Mouse (Mus musculus) embryonic facial prominence, embryonic 10.5 days (tissue): ENCODE measurements around the gene Ccdc88b. TPM values are rescaled to one million over a fixed set of nuclear protein-coding genes. Genes with fewer than 3 reads are reported as not detected.
"Not testable (repeated sequence)": the region's sequence is repeated elsewhere in the genome, so short reads cannot be mapped to it uniquely, and the experiment has no call there.

Source experiments
- DNase-seq: peaks from one replicate; pipeline ENCODE4 v3.0.0-alpha.2; 2017; ENCODE audit warnings: low spot score
- H3K27ac ChIP-seq: fragments of 300-500 bp; sonication (generic); replicated peaks from 2 replicates; pipeline ENCODE4 v1.5.1; 2016; ENCODE audit warnings: mild to moderate bottlenecking
- H3K27me3 ChIP-seq: fragments of 300-500 bp; sonication (generic); replicated peaks from 2 replicates; pipeline ENCODE4 v1.6.1; 2016; ENCODE audit warnings: low read depth, mild to moderate bottlenecking; ENCODE audit not compliant: poor library complexity, severe bottlenecking
- H3K36me3 ChIP-seq: fragments of 300-500 bp; sonication (generic); replicated peaks from 2 replicates; pipeline ENCODE4 v1.6.1; 2016; ENCODE audit warnings: mild to moderate bottlenecking, moderate library complexity
- H3K4me1 ChIP-seq: fragments of 300-500 bp; sonication (generic); 2 replicates; pipeline ENCODE4 v1.6.1; 2016
- H3K4me3 ChIP-seq: fragments of 300-500 bp; sonication (generic); 2 replicates; pipeline ENCODE4 v1.5.1; 2016; ENCODE audit warnings: mild to moderate bottlenecking, moderate library complexity
- H3K9me3 ChIP-seq: fragments of 300-500 bp; sonication (generic); 2 replicates; pipeline ENCODE4 v1.6.1; 2016; ENCODE audit warnings: mild to moderate bottlenecking
- WGBS: fragments of 180-500 bp; shearing (Covaris S2); methylation state at CpG from one replicate; pipeline ENCODE4 v1.1.7; 2016; 5-methylcytosine and 5-hydroxymethylcytosine counted together
- polyA plus RNA-seq: library from polyadenylated mRNA; unstranded; fragments of >200 nt; fragmentation: Nextera tagmentation; extraction: Ambion mirVana; gene quantifications from 2 replicates; pipeline ENCODE4 v1.2.1, GENCODE M21; 2016

Gene Ccdc88b
- polyA plus RNA-seq, result 0.62 and 0.67 TPM in 2 replicates

- DNase-seq, result no peak
- Histone ChIP-seq H3K9me3 (no peaks in the 10 kb centered on the region), H3K4me3 (no peak within 1 kb of the TSS), H3K4me1 (peaks cover 29% of the 10 kb centered on the region), H3K27me3 (peaks cover 39% of the 10 kb centered on the region), H3K36me3 (no peaks in the 10 kb centered on the region), H3K27ac (no peak within 1 kb of the TSS)
- WGBS, result 78% methylated on average over 7 of the region's 7 CpGs
Measured at GRCm38 (mm10) chr19:6858031-6858430, at the start of gene Ccdc88b. Gene Ccdc88b, minus strand, starts transcription at chr19:6858211.

GRCm38 (mm10) chr19:6907094-6907493 lies 49.1 kb upstream of the Ccdc88b start:
- no peaks in the 10 kb centered on the region for H3K9me3 ChIP-seq
- DNase-seq, result no peak
- H3K27ac ChIP-seq, result no peak overlapping the region
- H3K4me3 ChIP-seq, result no peak overlapping the region
- H3K27me3 ChIP-seq, result no peaks in the 10 kb centered on the region
- peaks cover 50% of the 10 kb centered on the region for H3K36me3 ChIP-seq
- 93% methylated on average over 8 of the region's 8 CpGs for WGBS
- peaks cover 36% of the 10 kb centered on the region for H3K4me1 ChIP-seq

- 86% methylated on average over 3 of the region's 3 CpGs for WGBS
- no peak for DNase-seq
- Histone ChIP-seq H3K4me3 (no peak overlapping the region), H3K36me3 (peaks cover 42% of the 10 kb centered on the region), H3K27me3 (no peaks in the 10 kb centered on the region), H3K27ac (no peak overlapping the region), H3K4me1 (peaks cover 29% of the 10 kb centered on the region), H3K9me3 (no peaks in the 10 kb centered on the region)
Measured at GRCm38 (mm10) chr19:6906199-6906598, 48.2 kb upstream of the Ccdc88b start.

GRCm38 (mm10) chr19:6905498-6906159 lies 47.6 kb upstream of the Ccdc88b start:
- H3K27ac ChIP-seq, result no peak overlapping the region
- no peaks in the 10 kb centered on the region for H3K9me3 ChIP-seq
- peaks cover 25% of the 10 kb centered on the region for H3K4me1 ChIP-seq
- 90% methylated on average over 11 of the region's 11 CpGs for WGBS
- H3K36me3 ChIP-seq, result peaks cover 38% of the 10 kb centered on the region
- no peaks in the 10 kb centered on the region for H3K27me3 ChIP-seq
- DNase-seq, result no peak
- H3K4me3 ChIP-seq, result no peak overlapping the region

GRCm38 (mm10) chr19:6904846-6905245 lies 46.8 kb upstream of the Ccdc88b start:
- Histone ChIP-seq H3K36me3 (peaks cover 38% of the 10 kb centered on the region), H3K27ac (no peak overlapping the region), H3K4me3 (no peak overlapping the region), H3K4me1 (peaks cover 25% of the 10 kb centered on the region), H3K27me3 (no peaks in the 10 kb centered on the region), H3K9me3 (peaks cover 2% of the 10 kb centered on the region; the same call in 1 of the 2 replicates)
- 76% methylated on average over 2 of the region's 2 CpGs for WGBS
- no peak for DNase-seq

- DNase-seq, result no peak
- H3K27ac ChIP-seq, result no peak overlapping the region
- no peak overlapping the region for H3K4me3 ChIP-seq
- WGBS, result 100% methylated on average over 1 of the region's 1 CpGs
- H3K9me3 ChIP-seq, result peaks cover 2% of the 10 kb centered on the region; the same call in 1 of the 2 replicates
- no peaks in the 10 kb centered on the region for H3K27me3 ChIP-seq
- peaks cover 10% of the 10 kb centered on the region for H3K4me1 ChIP-seq
- peaks cover 38% of the 10 kb centered on the region for H3K36me3 ChIP-seq
Measured at GRCm38 (mm10) chr19:6903031-6903430, 45.0 kb upstream of the Ccdc88b start.

- DNase-seq, result no peak
- H3K27me3 ChIP-seq, result no peaks in the 10 kb centered on the region
- 85% methylated on average over 4 of the region's 4 CpGs for WGBS
- H3K4me1 ChIP-seq, result no peaks in the 10 kb centered on the region
- H3K9me3 ChIP-seq, result peaks cover 9% of the 10 kb centered on the region
- H3K27ac ChIP-seq, result no peak overlapping the region
- H3K4me3 ChIP-seq, result no peak overlapping the region
- peaks cover 9% of the 10 kb centered on the region for H3K36me3 ChIP-seq
Measured at GRCm38 (mm10) chr19:6899641-6900040, 41.6 kb upstream of the Ccdc88b start.

GRCm38 (mm10) chr19:6895608-6896305 lies 37.7 kb upstream of the Ccdc88b start:
- DNase-seq, H3K27me3 ChIP-seq, H3K4me1 ChIP-seq, H3K9me3 ChIP-seq, H3K27ac ChIP-seq, H3K4me3 ChIP-seq, H3K36me3 ChIP-seq: not testable (repeated sequence)
- 91% methylated on average over 18 of the region's 18 CpGs for WGBS

GRCm38 (mm10) chr19:6893731-6894451 lies 35.9 kb upstream of the Ccdc88b start:
- no peak overlapping the region for H3K4me3 ChIP-seq
- H3K9me3 ChIP-seq, result peaks cover 6% of the 10 kb centered on the region
- H3K4me1 ChIP-seq, result no peaks in the 10 kb centered on the region
- no peak for DNase-seq
- WGBS, result 94% methylated on average over 14 of the region's 14 CpGs
- no peaks in the 10 kb centered on the region for H3K36me3 ChIP-seq
- no peaks in the 10 kb centered on the region for H3K27me3 ChIP-seq
- H3K27ac ChIP-seq, result no peak overlapping the region

GRCm38 (mm10) chr19:6892512-6892911 lies 34.5 kb upstream of the Ccdc88b start:
- H3K9me3 ChIP-seq, result peaks cover 6% of the 10 kb centered on the region
- no peak for DNase-seq
- H3K36me3 ChIP-seq, result no peaks in the 10 kb centered on the region
- H3K27me3 ChIP-seq, result no peaks in the 10 kb centered on the region
- no peak overlapping the region for H3K27ac ChIP-seq
- no peaks in the 10 kb centered on the region for H3K4me1 ChIP-seq
- H3K4me3 ChIP-seq, result no peak overlapping the region
- 60% methylated on average over 4 of the region's 4 CpGs for WGBS

GRCm38 (mm10) chr19:6877965-6878364 lies 20.0 kb upstream of the Ccdc88b start:
- Histone ChIP-seq H3K27ac (no peak overlapping the region), H3K36me3 (no peaks in the 10 kb centered on the region), H3K9me3 (peaks cover 11% of the 10 kb centered on the region; the same call in 1 of the 2 replicates), H3K27me3 (no peaks in the 10 kb centered on the region), H3K4me3 (no peak overlapping the region), H3K4me1 (no peaks in the 10 kb centered on the region)
- DNase-seq, result no peak
- 88% methylated on average over 4 of the region's 4 CpGs for WGBS

- Histone ChIP-seq H3K9me3 (peaks cover 11% of the 10 kb centered on the region; the same call in 1 of the 2 replicates), H3K27ac (no peak overlapping the region), H3K36me3 (no peaks in the 10 kb centered on the region), H3K27me3 (no peaks in the 10 kb centered on the region), H3K4me1 (no peaks in the 10 kb centered on the region), H3K4me3 (no peak overlapping the region)
- no peak for DNase-seq
Measured at GRCm38 (mm10) chr19:6876799-6877198, 18.8 kb upstream of the Ccdc88b start.
